Mouse (Mus musculus) heart, embryonic 16.5 days (tissue): ENCODE data around the gene Fgd5. TPM values are rescaled to one million over a fixed set of nuclear protein-coding genes. Genes with fewer than 3 reads are reported as not detected.
A peak's percentile ranks its signal among the peaks of the same experiment; 100 is the strongest.

ENCODE experiments used
- ATAC-seq: fragments of 200-750 bp; cut with Nextera tagmentation; replicated peaks from 2 replicates; pipeline ENCODE4 v1.8.0; 2017; ENCODE audit warnings: moderate number of reproducible peaks; ENCODE audit not compliant: insufficient read depth, low FRiP score; ENCODE audit errors: extremely low read depth
- H3K27ac ChIP-seq: fragments of 300-500 bp; sonication (generic); 2 replicates; pipeline ENCODE4 v1.5.1; 2014; ENCODE audit warnings: mild to moderate bottlenecking, low read length, control low read depth, moderate library complexity
- H3K27me3 ChIP-seq: fragments of 300-500 bp; sonication (generic); 2 replicates; pipeline ENCODE4 v1.6.1; 2014; ENCODE audit warnings: low read length, mixed read lengths; ENCODE audit not compliant: control insufficient read depth, insufficient read depth
- H3K36me3 ChIP-seq: fragments of 300-500 bp; sonication (generic); 2 replicates; pipeline ENCODE4 v1.6.1; 2014; ENCODE audit not compliant: control insufficient read depth, insufficient read depth
- H3K4me1 ChIP-seq: fragments of 300-500 bp; sonication (generic); 2 replicates; pipeline ENCODE4 v1.6.1; 2014; ENCODE audit warnings: low read length, mixed read lengths; ENCODE audit not compliant: control insufficient read depth, insufficient read depth
- H3K4me2 ChIP-seq: fragments of 300-500 bp; sonication (generic); 2 replicates; pipeline ENCODE4 v1.6.1; 2014; ENCODE audit warnings: low read depth, mild to moderate bottlenecking, control low read depth, low read length
- H3K4me3 ChIP-seq: fragments of 300-500 bp; sonication (generic); 2 replicates; pipeline ENCODE4 v1.5.1; 2014; ENCODE audit warnings: mild to moderate bottlenecking, control low read depth, low read length
- H3K9ac ChIP-seq: fragments of 300-500 bp; sonication (generic); 2 replicates; pipeline ENCODE4 v1.6.1; 2014; ENCODE audit warnings: low read length, control low read depth
- H3K9me3 ChIP-seq: fragments of 300-500 bp; sonication (generic); replicated peaks from 2 replicates; pipeline ENCODE4 v1.6.1; 2016; ENCODE audit warnings: low read length; ENCODE audit not compliant: control insufficient read depth
- whole genome bisulfite sequencing: fragments of 180-500 bp; shearing (Covaris S2); extraction: QIAGEN DNeasy Blood & Tissue Kit; methylation state at CpG from one replicate; pipeline ENCODE4 v1.1.7; 2014; 5-methylcytosine and 5-hydroxymethylcytosine counted together
- polyA plus RNA-seq: library from polyadenylated mRNA; unstranded; fragments of >200 nt; fragmentation: Nextera tagmentation; extraction: Ambion mirVana; gene quantifications from 2 replicates; pipeline ENCODE4 v1.2.1, GENCODE M21; 2015

Gene Fgd5
- polyA plus RNA-seq, 1 experiment from 2014 or later: 13.0 TPM

DNA sequence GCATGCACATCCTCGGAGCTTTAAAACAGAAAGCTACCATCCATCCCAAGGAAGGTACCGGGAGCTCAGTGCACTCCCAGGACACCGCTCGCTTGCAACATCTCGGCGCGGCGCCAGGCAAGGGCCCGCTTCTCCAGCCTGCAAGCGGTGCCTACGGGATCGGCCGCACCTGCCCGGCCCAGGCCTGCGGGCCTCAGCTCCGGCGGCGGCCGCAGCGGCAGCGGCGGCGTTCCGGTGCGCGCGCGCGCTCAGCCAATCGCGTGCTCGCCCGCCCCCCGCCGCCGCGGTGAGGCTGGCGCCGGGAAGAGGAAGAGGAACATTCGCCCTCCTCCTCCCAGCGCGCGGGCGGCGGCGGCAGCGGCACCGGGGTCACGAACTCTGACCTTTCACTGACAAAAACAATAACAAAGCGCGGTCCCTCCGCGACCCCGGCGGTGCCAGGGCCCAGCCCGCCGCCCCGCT lies 112.5 kb downstream of the Fgd5 start, which contains the start of gene Nr2c2:
TSS of gene Nr2c2 (plus strand) at position 261 of the 462 bp plus-strand sequence.
- H3K4me2 ChIP-seq: peak within 1 kb of the TSS; percentile 86
- WGBS: under 1% methylated on average over 37 of the region's 58 CpGs
- ATAC-seq: peak; percentile 56
- peak within 1 kb of the TSS; percentile 96 for H3K4me3 ChIP-seq
- peak within 1 kb of the TSS; percentile 99 for H3K9ac ChIP-seq
- peak within 1 kb of the TSS; percentile 100 for H3K27ac ChIP-seq
- H3K9me3 ChIP-seq: no peaks in the 10 kb centered on the region
- peaks cover 29% of the 10 kb centered on the region for H3K4me1 ChIP-seq
- no peaks in the 10 kb centered on the region for H3K27me3 ChIP-seq
- no peaks in the 10 kb centered on the region for H3K36me3 ChIP-seq

DNA sequence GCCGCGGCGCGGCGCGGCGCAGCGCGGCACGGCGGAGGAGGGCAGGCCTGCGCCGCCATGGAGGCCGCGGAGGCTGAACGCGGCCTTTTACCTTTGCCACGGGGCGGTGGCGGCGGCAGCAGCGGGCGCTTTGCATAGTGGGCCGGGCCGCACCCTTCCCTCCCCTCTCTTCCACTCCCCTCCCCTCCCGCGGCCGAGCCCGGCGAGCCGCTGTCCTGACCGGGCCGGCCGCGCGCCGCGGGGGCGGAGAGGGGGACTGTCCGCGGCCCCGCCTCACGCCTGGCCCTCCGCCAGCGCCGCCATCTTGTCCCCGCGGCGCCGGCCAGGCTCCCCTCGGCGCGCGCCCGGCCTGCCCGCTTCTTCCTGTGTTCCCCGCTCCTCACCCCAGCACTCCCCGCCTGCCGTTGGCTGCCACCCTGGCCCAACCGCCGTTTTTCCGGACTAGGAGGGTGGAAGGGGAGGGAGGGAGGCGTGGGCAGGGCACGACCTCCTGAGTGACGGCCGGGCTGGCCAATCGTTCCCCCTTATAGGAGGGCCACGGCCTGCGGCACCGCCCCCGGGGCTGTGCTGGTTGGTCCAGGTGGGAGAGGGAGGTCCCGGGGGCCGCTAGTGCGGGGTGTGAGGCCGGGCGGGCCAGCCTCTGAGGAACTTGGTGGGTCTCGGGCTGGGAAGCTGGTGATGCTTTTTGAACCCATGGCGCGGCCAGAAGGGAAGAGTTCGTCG lies 113.2 kb downstream of the Fgd5 start:
- no peaks in the 10 kb centered on the region for H3K9me3 ChIP-seq
- peak overlapping the region; percentile 100 for H3K27ac ChIP-seq
- H3K9ac ChIP-seq: peak overlapping the region; percentile 99
- peaks cover 29% of the 10 kb centered on the region for H3K4me1 ChIP-seq
- under 1% methylated on average over 49 of the region's 81 CpGs for WGBS
- H3K4me3 ChIP-seq: peak overlapping the region; percentile 96
- no peaks in the 10 kb centered on the region for H3K36me3 ChIP-seq
- H3K4me2 ChIP-seq: peak overlapping the region; percentile 86
- no peaks in the 10 kb centered on the region for H3K27me3 ChIP-seq
- ATAC-seq: peak; percentile 98

DNA sequence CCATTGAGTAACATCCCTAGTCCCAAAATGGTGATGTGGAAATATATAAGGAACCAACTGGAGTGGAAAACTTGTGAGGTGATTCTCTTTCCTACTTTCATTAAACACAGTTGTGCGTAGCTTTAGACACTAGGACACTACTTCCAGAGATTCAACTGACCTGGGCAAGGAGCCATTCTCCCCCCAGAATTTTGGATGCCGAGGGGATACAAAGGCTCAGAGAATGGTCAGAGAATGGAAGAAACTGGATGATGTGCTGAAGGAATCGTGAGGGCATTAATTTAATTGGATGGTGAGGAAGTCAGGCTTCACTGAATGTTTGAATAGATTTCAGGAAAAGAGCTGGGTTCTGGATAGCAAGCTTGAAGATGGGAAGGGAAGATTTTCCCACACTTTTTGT lies 114.1 kb downstream of the Fgd5 start:
- Histone ChIP-seq H3K4me1 (peaks cover 29% of the 10 kb centered on the region), H3K4me3 (peak overlapping the region; percentile 96), H3K9ac (peak overlapping the region; percentile 99), H3K9me3 (no peaks in the 10 kb centered on the region), H3K36me3 (no peaks in the 10 kb centered on the region), H3K4me2 (peak overlapping the region; percentile 86), H3K27ac (peak overlapping the region; percentile 100), H3K27me3 (no peaks in the 10 kb centered on the region)
- ATAC-seq: no peak
- WGBS: 35% methylated on average over 3 of the region's 3 CpGs

DNA sequence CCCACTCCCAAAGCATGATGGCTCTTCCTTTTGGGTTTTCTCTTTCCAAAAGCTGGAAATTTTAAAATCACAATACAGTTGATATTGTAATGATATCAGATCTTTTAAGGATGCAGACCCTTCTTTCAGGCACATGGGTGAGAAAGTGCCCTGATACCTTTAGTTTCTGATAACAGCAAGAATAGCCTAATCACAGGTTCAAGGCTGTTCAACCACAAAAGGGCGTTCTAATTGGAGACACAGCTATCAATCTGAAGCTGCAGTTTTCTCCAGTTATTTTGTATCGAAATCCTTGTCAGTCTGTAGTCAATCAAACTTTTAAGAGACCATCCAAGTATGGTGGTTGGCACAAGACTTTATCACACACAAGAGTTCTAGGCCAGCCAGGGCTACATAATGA lies 115.2 kb downstream of the Fgd5 start:
- no peak overlapping the region for H3K9ac ChIP-seq
- H3K4me2 ChIP-seq: no peak overlapping the region
- peaks cover 29% of the 10 kb centered on the region for H3K4me1 ChIP-seq
- no peak for ATAC-seq
- H3K36me3 ChIP-seq: no peaks in the 10 kb centered on the region
- no peak overlapping the region for H3K4me3 ChIP-seq
- WGBS: 80% methylated on average over 2 of the region's 2 CpGs
- H3K27ac ChIP-seq: no peak overlapping the region
- H3K9me3 ChIP-seq: no peaks in the 10 kb centered on the region
- H3K27me3 ChIP-seq: no peaks in the 10 kb centered on the region

DNA sequence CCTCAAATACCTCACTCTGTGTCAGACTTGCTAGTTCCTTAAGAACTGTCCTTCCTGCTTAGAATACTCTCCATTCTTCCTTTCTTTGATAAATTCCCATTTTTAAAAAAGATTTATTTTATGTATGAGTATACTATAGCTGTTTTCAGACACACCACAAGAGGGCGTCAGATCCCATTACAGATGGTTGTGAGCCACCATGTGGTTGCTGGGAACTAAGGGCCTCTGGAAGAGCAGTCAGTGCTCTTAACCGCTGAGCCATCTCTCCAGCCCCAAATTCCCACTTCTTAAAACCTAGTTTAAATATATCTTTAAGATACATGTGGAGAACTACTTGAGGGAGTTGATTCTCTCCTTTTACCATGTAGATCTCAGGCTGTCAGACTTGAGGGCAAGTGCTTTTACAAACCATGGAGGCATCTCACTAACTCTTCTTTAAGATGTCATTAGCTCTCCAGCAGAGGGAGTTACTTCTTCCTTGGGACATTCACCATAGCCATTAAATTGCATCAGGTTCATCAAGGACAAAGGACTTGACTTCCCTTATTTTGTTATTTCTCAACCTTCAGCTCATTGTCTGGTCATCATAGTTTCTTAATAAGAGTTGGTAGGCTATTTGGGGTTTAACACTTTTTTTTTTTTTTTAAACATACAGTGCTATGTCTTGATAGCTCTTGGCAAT lies 122.1 kb downstream of the Fgd5 start:
- H3K9ac ChIP-seq: no peak overlapping the region
- H3K36me3 ChIP-seq: no peaks in the 10 kb centered on the region; the same call in 1 of the 2 replicates
- H3K27me3 ChIP-seq: no peaks in the 10 kb centered on the region
- WGBS: 69% methylated on average over 2 of the region's 2 CpGs
- no peak overlapping the region for H3K27ac ChIP-seq
- H3K4me3 ChIP-seq: no peak overlapping the region
- no peaks in the 10 kb centered on the region for H3K9me3 ChIP-seq
- peaks cover 8% of the 10 kb centered on the region for H3K4me1 ChIP-seq
- no peak for ATAC-seq
- no peak overlapping the region for H3K4me2 ChIP-seq

DNA sequence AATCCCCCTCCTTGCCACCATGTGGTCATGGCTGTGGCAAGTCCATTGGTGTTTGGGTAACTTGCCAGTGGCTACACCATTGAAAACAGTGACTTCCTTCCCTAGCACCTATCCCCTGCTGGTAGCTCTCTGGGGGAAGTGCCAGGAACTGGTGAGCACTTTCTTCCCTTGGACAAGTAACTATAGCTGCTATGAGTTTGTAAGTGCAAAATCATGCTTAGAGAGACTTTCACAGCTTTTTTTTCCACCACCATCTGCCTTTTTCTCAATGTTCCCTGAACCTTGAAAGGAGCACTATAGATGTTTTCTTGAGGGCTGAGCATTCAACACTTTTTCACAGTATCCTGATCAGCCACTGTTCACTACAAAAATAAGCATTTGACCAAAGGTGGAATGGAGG lies 145.9 kb downstream of the Fgd5 start:
- Histone ChIP-seq H3K27ac (no peak overlapping the region), H3K4me3 (no peak overlapping the region), H3K4me2 (no peak overlapping the region), H3K27me3 (no peaks in the 10 kb centered on the region), H3K9me3 (no peaks in the 10 kb centered on the region), H3K4me1 (no peaks in the 10 kb centered on the region), H3K36me3 (no peaks in the 10 kb centered on the region), H3K9ac (no peak overlapping the region)
- ATAC-seq: no peak

Other genes starting within 250 kb of the Fgd5 start
- 9.1 and 10.1 TPM in 2 replicates for gene Grip2, start 151.6 kb upstream of the Fgd5 start, polyA plus RNA-seq
- gene Ccdc174, start 100.8 kb upstream of the Fgd5 start, polyA plus RNA-seq: 17.6 and 25.5 TPM in 2 replicates
- 0.41 and 0.46 TPM in 2 replicates for gene 4930590J08Rik, start 76.1 kb upstream of the Fgd5 start, polyA plus RNA-seq
- 10.0 and 11.2 TPM in 2 replicates for gene Nr2c2, start 112.5 kb downstream of the Fgd5 start, polyA plus RNA-seq
- gene Mrps25, start 205.2 kb downstream of the Fgd5 start, polyA plus RNA-seq: 83.1 and 87.0 TPM in 2 replicates
- gene Rbsn, start 236.0 kb downstream of the Fgd5 start, polyA plus RNA-seq: 12.9 and 13.9 TPM in 2 replicates